Mouse (Mus musculus) testis, adult 2 months (tissue): Measurements from ENCODE around the gene Cbll1.

Experiments used
- CTCF ChIP-seq: fragments of 200-500 bp; IDR thresholded peaks from 2 replicates; pipeline ENCODE4 v1.5.1; 2012; ENCODE audit warnings: low read depth, mild to moderate bottlenecking, inconsistent platforms, low read length, moderate library complexity; ENCODE audit not compliant: control insufficient read depth, insufficient read depth, insufficient replicate concordance
- POLR2A ChIP-seq: fragments of 200-500 bp; IDR thresholded peaks from 2 replicates; pipeline ENCODE4 v1.6.1; 2012; ENCODE audit warnings: low read depth, mild to moderate bottlenecking, inconsistent platforms, low read length, moderate library complexity; ENCODE audit not compliant: control insufficient read depth

GRCm38 (mm10) chr12:31444131-31444546 lies 55.3 kb downstream of the Cbll1 start:
- TF ChIP-seq CTCF = no peak
- no peak for TF ChIP-seq POLR2A
